In the genomic region with DNA sequence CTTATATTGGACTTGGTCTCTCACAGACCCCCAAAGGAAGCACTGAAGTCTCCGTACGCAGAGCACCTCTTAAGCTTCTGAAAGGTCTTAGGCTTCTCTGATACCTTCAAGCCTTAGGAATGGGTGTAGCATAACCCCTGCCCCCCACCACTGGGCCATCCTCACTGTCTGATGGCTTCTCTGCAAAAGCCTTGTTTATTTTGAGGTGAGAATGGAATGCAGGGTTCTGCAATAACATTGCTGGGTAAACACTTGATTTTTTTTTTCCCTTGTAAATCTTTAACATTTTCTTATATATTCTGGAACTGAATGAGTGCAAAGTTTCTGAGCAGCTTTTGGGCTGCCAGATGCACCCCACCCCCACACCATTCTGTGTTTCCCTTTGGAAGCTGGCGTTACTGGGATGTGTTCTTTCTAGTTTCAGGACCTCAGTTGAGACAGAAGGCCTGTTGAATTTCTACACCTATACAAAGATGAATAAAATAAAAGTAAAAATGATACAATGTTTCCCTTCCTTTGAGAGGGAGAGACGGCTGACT, we compare ENCODE assay signal across 28 mouse cellular contexts. TPM values are rescaled to one million over a fixed set of nuclear protein-coding genes. Genes with fewer than 3 reads are reported as not detected.
DNase-seq lines count a peak whose midpoint lies in the region; ATAC-seq and TF ChIP-seq lines count a peak whose summit lies in the region.
"Had no signal": no experiment of that assay in that cellular context is flagged by ENCODE, and none has a peak within 500 bp of the region (broad histone marks: within the 10 kb centered on the region; RNA-seq: fewer than 3 reads in every experiment).

No protein-coding gene starts in this region.

- H3K36me3 ChIP-seq in kidney, embryonic 15.5 days = no peaks in the 10 kb centered on the region
- H3K36me3 ChIP-seq in kidney, adult 2 months (ENCODE audit: control insufficient read depth, insufficient read depth, low read length) = no peaks in the 10 kb centered on the region
- no peaks in the 10 kb centered on the region for H3K36me3 ChIP-seq in liver, embryonic 16.5 days (ENCODE audit: control insufficient read depth, insufficient read depth)
- no peaks in the 10 kb centered on the region for H3K36me3 ChIP-seq in liver, postnatal 0 days (replicated peaks; ENCODE audit: insufficient read depth, low read length)
- H3K36me3 ChIP-seq: embryonic facial prominence, embryonic 12.5 days; G1E; heart, embryonic 10.5 days; heart, embryonic 15.5 days; limb, embryonic 12.5 days; liver, embryonic 13.5 days; lung, embryonic 15.5 days; midbrain, embryonic 10.5 days; midbrain, embryonic 15.5 days; neural tube, embryonic 15.5 days had no signal

- DNase-seq in kidney, adult 18-20 months = no peak
- peak; percentile 32 to 60 for DNase-seq in kidney, postnatal 4 days
- no peak for DNase-seq in kidney, adult 2 months
- DNase-seq in liver, postnatal 0 days = no peak
- peak; percentile 66 for DNase-seq in yolk sac, embryonic 10.5 days (ENCODE audit: low spot score)
- DNase-seq: adrenal gland, postnatal 10 days; cerebellum, adult 11 months; cerebellum, adult 9-10 months; embryo, embryonic 11 days; gastrocnemius, postnatal 14 days; heart, adult 11 months; liver, embryonic 13.5 days; retina, postnatal 1 day; thymus, adult 2 months; thymus, postnatal 36 days had no signal

- no peak overlapping the region for H3K4me2 ChIP-seq in kidney, embryonic 15.5 days
- no peak overlapping the region for H3K4me2 ChIP-seq in liver, embryonic 16.5 days (ENCODE audit: low read depth, low read length)
- no peak overlapping the region for H3K4me2 ChIP-seq in liver, postnatal 0 days (ENCODE audit: low read depth, low read length)
- H3K4me2 ChIP-seq: embryonic facial prominence, embryonic 12.5 days; heart, embryonic 15.5 days; limb, embryonic 12.5 days; liver, embryonic 13.5 days; lung, embryonic 15.5 days; midbrain, embryonic 15.5 days; neural tube, embryonic 15.5 days had no signal

- ATAC-seq in kidney, embryonic 15.5 days (replicated peaks; ENCODE audit: low FRiP score) = no peak
- ATAC-seq in liver, embryonic 16.5 days (ENCODE audit: low read depth) = peak; percentile 68
- no peak for ATAC-seq in liver, postnatal 0 days
- ATAC-seq: forebrain, embryonic 14.5 days; hindbrain, embryonic 16.5 days; midbrain, embryonic 15.5 days had no signal

- no peak for TF ChIP-seq EP300 in liver, postnatal 0 days (IDR thresholded peaks at IDR 0.05; ENCODE audit: low read depth)

- WGBS in kidney, embryonic 15.5 days = 85% methylated on average over 4 of the region's 4 CpGs
- WGBS in kidney, adult 2 months = 78% methylated on average over 4 of the region's 4 CpGs
- 52% methylated on average over 4 of the region's 4 CpGs for WGBS in liver, embryonic 16.5 days (ENCODE audit: insufficient replicate concordance)
- WGBS in liver, postnatal 0 days (ENCODE audit: insufficient replicate concordance) = 73% methylated on average over 4 of the region's 4 CpGs

- peak overlapping the region; percentile 78 for H3K27ac ChIP-seq in kidney, embryonic 15.5 days
- no peak overlapping the region for H3K27ac ChIP-seq in kidney, adult 2 months (ENCODE audit: insufficient read depth, low read depth, low read length)
- H3K27ac ChIP-seq in liver, embryonic 16.5 days (ENCODE audit: low read length) = no peak overlapping the region
- H3K27ac ChIP-seq in liver, postnatal 0 days (ENCODE audit: low read depth) = no peak overlapping the region
- H3K27ac ChIP-seq: embryonic facial prominence, embryonic 12.5 days; heart, embryonic 10.5 days; heart, embryonic 15.5 days; limb, embryonic 12.5 days; liver, embryonic 13.5 days; lung, embryonic 15.5 days; midbrain, embryonic 10.5 days; midbrain, embryonic 15.5 days; neural tube, embryonic 15.5 days had no signal

- no peak overlapping the region for H3K9ac ChIP-seq in kidney, embryonic 15.5 days
- H3K9ac ChIP-seq in liver, embryonic 16.5 days (ENCODE audit: low read depth, low read length) = no peak overlapping the region
- H3K9ac ChIP-seq in liver, postnatal 0 days (replicated peaks) = no peak overlapping the region
- H3K9ac ChIP-seq: embryonic facial prominence, embryonic 12.5 days; heart, embryonic 15.5 days; limb, embryonic 12.5 days; liver, embryonic 13.5 days; lung, embryonic 15.5 days; midbrain, embryonic 15.5 days; neural tube, embryonic 15.5 days had no signal

- no peak for TF ChIP-seq POLR2A in kidney, adult 2 months (IDR thresholded peaks at IDR 0.05; ENCODE audit: low read depth, low read length)

- TF ChIP-seq CTCF in kidney, adult 2 months (conservative IDR thresholded peaks at IDR 0.05; ENCODE audit: insufficient read depth, insufficient read length, low read depth, low read length) = no peak
- TF ChIP-seq CTCF in liver, postnatal 0 days (IDR thresholded peaks at IDR 0.05; ENCODE audit: low read depth) = no peak

- H3K4me1 ChIP-seq in kidney, embryonic 15.5 days = peaks cover 24% of the 10 kb centered on the region
- H3K4me1 ChIP-seq in kidney, adult 2 months (ENCODE audit: control insufficient read depth, insufficient read depth, low read length) = no peaks in the 10 kb centered on the region
- H3K4me1 ChIP-seq in liver, embryonic 16.5 days (ENCODE audit: control insufficient read depth, low read depth, low read length) = no peaks in the 10 kb centered on the region; the same call in 1 of the 2 replicates
- H3K4me1 ChIP-seq in liver, postnatal 0 days (ENCODE audit: insufficient read depth) = peaks cover 7% of the 10 kb centered on the region; the same call in 1 of the 2 replicates
- H3K4me1 ChIP-seq: embryonic facial prominence, embryonic 12.5 days; liver, embryonic 13.5 days; midbrain, embryonic 10.5 days; midbrain, embryonic 15.5 days had no signal

- no peaks in the 10 kb centered on the region for H3K27me3 ChIP-seq in kidney, embryonic 15.5 days
- H3K27me3 ChIP-seq in kidney, adult 2 months (replicated peaks; ENCODE audit: control insufficient read depth, insufficient read depth, low read length) = no peaks in the 10 kb centered on the region
- H3K27me3 ChIP-seq in liver, embryonic 16.5 days (ENCODE audit: control insufficient read depth, insufficient read depth, low read depth, low read length) = no peaks in the 10 kb centered on the region
- H3K27me3 ChIP-seq in liver, postnatal 0 days (ENCODE audit: insufficient read depth, low read length) = no peaks in the 10 kb centered on the region
- H3K27me3 ChIP-seq: embryonic facial prominence, embryonic 12.5 days; heart, embryonic 15.5 days; limb, embryonic 12.5 days; liver, embryonic 13.5 days; lung, embryonic 15.5 days; midbrain, embryonic 15.5 days; neural tube, embryonic 15.5 days had no signal

- H3K9me3 ChIP-seq in kidney, embryonic 15.5 days (replicated peaks) = no peaks in the 10 kb centered on the region
- H3K9me3 ChIP-seq in liver, embryonic 16.5 days (replicated peaks; ENCODE audit: control insufficient read depth, low read length) = no peaks in the 10 kb centered on the region
- no peaks in the 10 kb centered on the region for H3K9me3 ChIP-seq in liver, postnatal 0 days (ENCODE audit: low read length)
- H3K9me3 ChIP-seq: embryonic facial prominence, embryonic 12.5 days; heart, embryonic 10.5 days; heart, embryonic 15.5 days; limb, embryonic 12.5 days; liver, embryonic 13.5 days; lung, embryonic 15.5 days; midbrain, embryonic 10.5 days; midbrain, embryonic 15.5 days; neural tube, embryonic 15.5 days had no signal

- H3K4me3 ChIP-seq in kidney, embryonic 15.5 days (replicated peaks) = no peak overlapping the region
- H3K4me3 ChIP-seq in kidney, adult 2 months (ENCODE audit: insufficient read depth, low read depth, low read length) = no peak overlapping the region
- no peak overlapping the region for H3K4me3 ChIP-seq in liver, embryonic 16.5 days (ENCODE audit: low read depth, low read length)
- H3K4me3 ChIP-seq in liver, postnatal 0 days (ENCODE audit: low read depth, low read length) = no peak overlapping the region
- H3K4me3 ChIP-seq: embryonic facial prominence, embryonic 12.5 days; heart, embryonic 10.5 days; heart, embryonic 15.5 days; limb, embryonic 12.5 days; liver, embryonic 13.5 days; lung, embryonic 15.5 days; midbrain, embryonic 10.5 days; midbrain, embryonic 15.5 days; neural tube, embryonic 15.5 days had no signal

RNA-seq across cellular contexts. Expression of gene Adamts16, which starts 33.9 kb away (rescaled TPM):
- 14.5 and 15.2 TPM in 2 replicates for polyA plus RNA-seq in kidney, embryonic 15.5 days (2015; fragmentation: Nextera tagmentation; extraction: Ambion mirVana)
- 1.2 and 1.4 TPM in 2 replicates for polyA plus RNA-seq in kidney, adult 2 months (2012; rRNA removed)
- 0.12 and 0.20 TPM in 2 replicates for polyA plus RNA-seq in liver, embryonic 16.5 days (2015; fragmentation: Nextera tagmentation; extraction: Ambion mirVana)
- 0.13 and 0.23 TPM in 2 replicates for polyA plus RNA-seq in liver, postnatal 0 days (2015; fragmentation: Nextera tagmentation; extraction: Ambion mirVana)
- polyA plus RNA-seq: G1E had no signal

Comparison
In these comparisons a context has a peak if more than half of its experiments do, and no peak if none do; other contexts are left out.
1. DNase-seq: peak in kidney, postnatal 4 days (2 of 2) and yolk sac, embryonic 10.5 days (single experiment); none in kidney, adult 18-20 months (single experiment), kidney, adult 2 months (single experiment) and liver, postnatal 0 days (single experiment).